Mouse (Mus musculus): ENCODE measurements around the gene Thada.

Gene Thada

DNA sequence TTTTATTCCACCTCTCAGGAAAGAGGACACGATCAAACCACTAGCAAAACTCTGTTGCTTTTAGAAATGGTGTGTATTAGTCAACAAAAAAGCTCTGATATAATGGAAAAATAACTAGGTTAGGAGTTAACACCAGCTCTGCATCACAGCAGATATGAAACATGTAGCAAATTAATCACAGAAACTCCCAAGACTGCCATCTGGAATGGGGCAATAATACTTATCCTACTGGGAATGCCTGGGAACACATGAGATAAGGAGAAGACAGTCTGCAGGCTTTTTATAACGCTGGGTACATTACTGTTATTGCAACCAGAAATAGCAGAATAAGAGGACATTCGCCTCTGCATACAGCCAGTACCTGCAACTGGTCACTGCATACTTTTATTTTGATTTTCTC, 96.2 kb downstream of the Thada start:
- DNase-seq: no peak

- no peak for DNase-seq
Observed at GRCm38 (mm10) chr17:84368213-84369014, 97.6 kb downstream of the Thada start.

DNA sequence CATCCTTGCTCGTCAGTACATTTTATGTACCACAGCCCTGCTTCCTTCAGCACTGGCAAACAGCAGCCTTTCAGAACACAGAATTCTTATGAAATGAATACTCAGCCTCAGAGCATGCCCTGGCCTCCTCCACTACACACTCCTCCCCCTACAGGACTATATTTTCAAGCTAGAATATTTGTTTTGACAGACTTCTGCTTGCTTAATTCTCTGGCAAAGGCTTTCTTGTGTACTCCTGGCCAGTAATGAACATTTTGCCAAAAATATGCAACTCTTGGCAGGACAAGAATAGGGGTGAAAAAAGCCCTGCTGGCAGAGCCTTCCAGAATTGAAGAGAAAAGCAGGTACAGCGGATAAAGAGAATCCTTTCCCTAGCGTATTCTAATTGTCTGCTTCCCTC, 98.3 kb downstream of the Thada start:
- DNase-seq: no peak

- peak; percentile 52 to 77 for DNase-seq
Observed at GRCm38 (mm10) chr17:84365791-84366301, 100.2 kb downstream of the Thada start.

DNA sequence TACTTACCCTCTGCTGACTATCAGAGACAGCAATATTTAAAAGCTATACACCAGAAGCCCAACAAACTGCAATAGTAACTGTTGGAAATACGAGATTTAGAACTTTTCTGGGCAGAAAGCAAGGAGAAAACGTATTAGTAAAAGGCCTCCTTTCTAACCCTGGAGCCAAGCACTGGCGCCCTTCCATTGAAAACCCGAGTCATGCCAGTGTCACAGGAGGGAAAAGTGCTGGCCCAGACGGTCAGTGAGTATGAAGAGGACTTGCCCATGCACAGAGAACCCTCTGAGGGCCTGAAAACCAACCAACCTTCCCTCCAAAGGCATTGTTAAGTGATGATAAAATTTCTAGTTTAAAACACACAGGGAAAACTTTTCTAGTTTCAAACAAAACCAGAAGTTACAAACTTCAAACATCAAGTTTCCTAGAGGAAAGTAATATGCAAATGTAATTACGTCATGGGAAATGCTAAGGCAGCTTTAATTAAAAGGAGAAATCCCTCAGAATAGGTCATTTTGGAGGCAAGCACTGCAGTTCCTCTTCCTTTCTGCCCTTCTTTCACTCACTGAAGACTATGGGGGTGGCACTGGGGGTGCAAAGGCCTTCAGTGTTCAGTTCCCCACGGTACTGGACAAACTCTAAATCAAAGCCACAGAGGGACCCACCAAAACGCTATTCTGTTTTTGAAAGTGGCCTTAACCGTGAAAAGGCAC, 100.8 kb downstream of the Thada start:
- DNase-seq: no peak

DNA sequence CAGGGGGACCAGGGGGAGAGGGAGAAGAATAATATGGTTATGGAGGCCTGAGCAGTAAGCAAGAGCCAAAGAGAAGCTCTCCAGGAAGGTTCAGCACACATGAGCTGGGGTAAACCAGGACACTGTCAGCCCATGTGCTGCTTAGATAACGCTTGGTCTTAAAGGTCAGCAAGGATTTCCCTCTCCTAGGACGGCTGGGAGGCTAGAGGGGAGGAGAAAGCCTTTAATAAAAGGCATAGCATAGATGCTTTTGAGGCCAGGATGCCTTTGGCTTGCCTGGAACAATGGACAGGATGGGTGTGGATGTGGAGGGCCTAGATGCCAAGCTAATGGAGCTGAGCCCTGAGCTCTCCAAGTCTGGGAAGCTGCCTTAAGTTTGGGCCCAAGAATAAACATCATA, 102.6 kb downstream of the Thada start:
- peak; percentile 36 to 58 for DNase-seq

- peak in 1 of 2 experiments; percentile 3 for DNase-seq
Observed at GRCm38 (mm10) chr17:84362581-84363286, 103.3 kb downstream of the Thada start.

GRCm38 (mm10) chr17:84361006-84361405, 105.0 kb downstream of the Thada start:
- no peak for DNase-seq

GRCm38 (mm10) chr17:84359810-84360209, 106.2 kb downstream of the Thada start:
- DNase-seq: no peak

- no peak for DNase-seq
Observed at GRCm38 (mm10) chr17:84358951-84359644, 106.9 kb downstream of the Thada start.

DNA sequence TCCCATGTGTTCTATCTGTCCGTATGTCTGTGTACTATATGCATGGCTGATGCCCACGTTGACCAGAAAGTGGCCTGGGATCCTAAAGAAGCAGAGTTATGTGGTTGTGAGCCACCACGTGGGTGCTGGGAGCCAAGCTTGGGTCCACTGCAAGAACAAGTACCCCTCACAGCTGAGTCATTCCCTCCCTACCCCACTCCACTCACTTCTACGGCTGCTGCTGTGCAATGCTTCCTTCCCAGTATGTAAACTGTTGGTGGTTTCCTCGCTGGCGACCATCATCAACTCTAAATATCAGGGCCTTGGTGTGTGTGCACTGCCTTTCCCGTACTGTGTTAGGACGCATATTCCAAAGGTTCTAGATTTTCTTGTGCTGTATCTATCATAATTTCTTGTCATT, 108.2 kb downstream of the Thada start:
- no peak for DNase-seq

- no peak for DNase-seq
Observed at GRCm38 (mm10) chr17:84356056-84356887, 109.7 kb downstream of the Thada start.

GRCm38 (mm10) chr17:84355006-84355405, 111.0 kb downstream of the Thada start:
- DNase-seq: no peak

DNA sequence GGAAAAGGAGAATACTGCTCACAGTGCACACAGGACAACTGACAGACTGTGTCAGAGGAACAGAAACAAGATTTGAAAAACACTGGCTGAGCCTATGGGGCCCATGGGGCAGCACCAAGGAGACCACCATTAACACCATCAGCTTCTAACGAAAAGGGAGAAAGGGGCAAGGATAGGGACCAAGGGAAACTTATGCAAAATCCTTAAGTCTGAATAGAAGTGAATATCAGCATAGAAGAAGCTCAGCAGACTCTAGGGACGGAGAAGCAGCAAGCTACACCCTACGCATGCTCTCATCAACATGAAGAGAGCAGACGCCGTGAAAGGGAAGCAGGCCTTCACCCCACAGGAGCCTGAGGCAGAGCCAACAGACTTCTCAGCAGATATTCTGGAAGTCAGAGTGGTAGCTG, 112.1 kb downstream of the Thada start:
- DNase-seq: no peak

DNA sequence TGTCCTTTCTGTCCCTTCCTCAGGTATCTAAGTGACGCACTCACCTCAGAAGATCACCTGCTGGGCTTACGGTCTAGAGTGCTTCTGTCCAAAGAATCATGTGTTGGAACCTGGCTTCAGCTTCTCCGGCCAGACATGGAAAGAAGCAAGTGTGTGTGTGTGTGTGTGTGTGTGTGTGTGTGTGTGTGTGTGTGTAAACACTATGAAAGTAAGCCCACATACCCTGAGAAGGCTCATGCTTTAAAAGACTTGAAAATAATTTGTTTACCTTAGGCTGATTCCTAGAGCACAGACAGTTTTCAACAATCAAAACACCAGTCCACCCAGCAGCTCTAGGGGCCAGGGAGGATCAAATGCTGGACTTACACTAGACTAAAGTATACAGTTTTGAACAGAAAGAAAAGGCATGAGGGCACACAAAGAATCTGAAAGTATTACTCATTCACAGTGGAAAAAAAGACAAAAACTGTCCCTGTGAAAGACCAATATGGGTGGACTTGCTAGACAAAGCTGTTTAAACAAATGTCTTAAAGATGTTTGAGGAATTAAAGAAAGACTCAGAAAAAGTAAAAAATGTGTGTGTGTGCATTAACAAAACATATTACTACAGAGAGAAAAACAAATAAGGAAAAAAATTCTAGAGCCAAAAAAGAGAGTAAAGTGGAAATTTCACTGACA, 112.6 kb downstream of the Thada start:
- no peak for DNase-seq

- no peak for DNase-seq
Observed at GRCm38 (mm10) chr17:84352790-84353154, 113.2 kb downstream of the Thada start.

DNA sequence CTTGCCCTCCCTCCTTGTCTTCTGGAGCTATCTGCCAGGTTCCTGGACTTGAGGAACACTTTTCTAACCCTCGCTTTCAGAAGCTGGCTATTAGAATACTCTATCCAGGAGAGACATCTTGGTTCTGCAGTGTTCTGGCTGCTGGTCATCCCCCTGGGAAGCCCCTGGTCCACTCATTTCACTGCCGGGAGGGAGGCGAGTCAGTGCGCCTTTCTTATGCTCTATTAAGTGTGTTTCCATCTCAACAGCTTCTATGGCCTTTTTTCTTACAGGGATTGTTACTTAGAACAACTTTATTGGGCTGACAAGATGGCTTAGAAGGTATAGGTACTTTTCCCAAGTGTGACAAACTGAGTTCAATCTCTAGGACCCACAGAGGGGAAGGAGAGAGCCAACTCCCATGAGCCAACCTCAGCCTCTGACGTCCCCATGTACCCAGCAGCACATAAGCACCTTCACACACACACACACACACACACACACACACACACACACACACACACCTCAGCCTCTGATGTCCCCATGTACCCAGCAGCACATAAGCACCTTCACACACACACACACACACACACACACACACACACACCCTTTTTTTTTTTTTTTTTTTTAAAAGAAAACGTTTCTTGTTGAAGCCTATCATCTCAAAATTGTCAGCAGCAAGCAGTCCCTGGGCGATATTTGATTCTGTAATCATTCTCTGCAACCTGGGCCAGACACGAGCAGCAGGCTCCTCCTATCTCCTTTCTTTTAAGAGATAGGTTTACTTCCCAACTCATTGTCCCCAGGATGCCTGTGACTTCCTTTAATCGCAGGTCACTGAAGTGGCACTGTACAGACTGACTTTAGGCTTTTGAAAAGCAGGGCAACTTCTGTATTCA, 113.9 kb downstream of the Thada start:
- no peak for DNase-seq

DNA sequence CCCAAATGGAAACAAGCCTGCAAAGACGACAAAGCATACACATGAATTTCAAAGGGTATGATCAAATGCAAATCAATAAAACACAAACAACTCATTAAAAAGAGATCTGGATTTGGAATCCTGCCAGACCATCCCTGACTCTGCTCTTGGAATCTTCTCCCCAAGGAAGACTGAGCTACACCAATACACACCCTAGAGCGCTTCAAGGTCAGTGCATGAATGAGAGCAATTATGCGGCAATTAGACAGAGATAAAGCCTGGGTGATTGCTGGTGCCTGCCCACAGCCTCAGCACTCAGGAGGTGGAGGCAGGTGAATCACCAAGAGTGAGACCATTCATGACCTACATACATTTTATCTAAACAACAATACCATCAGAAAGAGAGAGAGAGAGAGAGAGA, 114.7 kb downstream of the Thada start:
- no peak for DNase-seq

DNA sequence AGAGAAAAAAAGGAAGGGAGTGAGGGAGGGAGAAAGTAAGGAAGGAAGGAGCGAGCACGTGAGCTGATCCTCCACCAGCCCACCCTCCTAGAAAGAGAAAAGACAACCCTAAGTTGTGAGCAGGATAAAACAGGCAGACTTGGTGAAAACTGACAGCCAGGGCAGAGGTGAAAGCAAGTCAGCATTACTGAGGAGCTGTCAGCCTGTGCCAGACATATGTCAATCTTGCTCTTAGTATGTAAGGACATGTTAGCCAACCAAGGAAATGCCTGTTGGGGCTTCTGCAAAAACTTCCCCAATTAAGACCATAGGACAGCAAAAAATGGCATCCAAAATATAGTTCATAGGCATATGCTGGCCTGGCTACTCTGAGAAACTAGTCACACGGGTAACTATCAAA, 117.1 kb downstream of the Thada start:
- no peak for DNase-seq

DNA sequence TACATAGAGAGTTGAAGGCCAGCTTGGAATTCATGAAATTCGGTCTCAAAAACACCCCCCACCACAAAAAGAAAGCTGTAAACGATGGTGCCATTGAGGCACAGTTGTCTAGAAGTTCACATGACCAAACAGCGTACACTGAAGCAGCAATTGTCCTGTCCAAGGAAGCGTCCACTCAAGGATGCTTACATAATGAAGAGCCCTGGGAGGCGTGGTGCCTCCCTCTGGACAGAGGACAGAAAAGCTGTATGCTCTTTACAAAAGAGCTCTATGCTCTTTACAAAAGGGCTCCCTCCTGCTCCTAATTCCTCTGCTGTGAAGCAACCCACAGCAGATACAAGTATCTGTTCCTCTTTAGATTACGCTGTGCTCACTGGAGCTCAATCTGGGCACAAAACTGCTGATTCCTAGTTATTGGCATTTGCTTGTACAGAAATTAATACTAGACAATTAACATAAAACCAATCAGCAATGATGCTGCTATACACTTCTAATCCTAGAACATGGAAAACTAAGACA, 123.6 kb downstream of the Thada start:
- DNase-seq: no peak
